Comparison of ENCODE assay signal across 29 mouse cellular contexts in genomic region chr5:65613152-65613924, GRCm38 (mm10).
A peak's percentile ranks its signal among the peaks of the same experiment; 100 is the strongest.
DNase-seq lines count a peak whose midpoint lies in the region; ATAC-seq and TF ChIP-seq lines count a peak whose summit lies in the region.
"Had no signal": no experiment of that assay in that cellular context is flagged by ENCODE, and none has a peak within 500 bp of the region (broad histone marks: within the 10 kb centered on the region; RNA-seq: fewer than 3 reads in every experiment).

No protein-coding gene starts in this region.

- no peak overlapping the region for H3K27ac ChIP-seq in liver, adult 2 months (replicated peaks; ENCODE audit: insufficient read depth, low read depth, low read length)
- H3K27ac ChIP-seq in liver, postnatal 0 days (ENCODE audit: low read depth) = no peak overlapping the region
- H3K27ac ChIP-seq in forebrain, embryonic 15.5 days (replicated peaks) = no peak overlapping the region
- H3K27ac ChIP-seq: embryonic facial prominence, embryonic 12.5 days; hindbrain, embryonic 12.5 days; hindbrain, postnatal 0 days; layer of hippocampus, adult 2 months; liver, embryonic 13.5 days; neural tube, embryonic 12.5 days had no signal

- H3K4me3 ChIP-seq in liver, adult 2 months (ENCODE audit: insufficient read depth, low read depth, low read length) = no peak overlapping the region
- no peak overlapping the region for H3K4me3 ChIP-seq in liver, postnatal 0 days (ENCODE audit: low read depth, low read length)
- no peak overlapping the region for H3K4me3 ChIP-seq in forebrain, embryonic 15.5 days
- H3K4me3 ChIP-seq: embryonic facial prominence, embryonic 12.5 days; hindbrain, embryonic 12.5 days; layer of hippocampus, adult 2 months; liver, embryonic 13.5 days; neural tube, embryonic 12.5 days had no signal

- H3K9me3 ChIP-seq in liver, postnatal 0 days (ENCODE audit: low read length) = no peaks in the 10 kb centered on the region
- no peaks in the 10 kb centered on the region for H3K9me3 ChIP-seq in forebrain, embryonic 15.5 days
- H3K9me3 ChIP-seq: embryonic facial prominence, embryonic 12.5 days; hindbrain, embryonic 12.5 days; liver, embryonic 13.5 days; neural tube, embryonic 12.5 days had no signal

- TF ChIP-seq EP300 in liver, postnatal 0 days (IDR thresholded peaks at IDR 0.05; ENCODE audit: low read depth) = no peak

- 64% methylated on average over 9 of the region's 9 CpGs for WGBS in liver, adult 2 months
- WGBS in liver, postnatal 0 days (ENCODE audit: insufficient replicate concordance) = 58% methylated on average over 9 of the region's 9 CpGs
- 88% methylated on average over 9 of the region's 9 CpGs for WGBS in forebrain, embryonic 15.5 days

- H3K4me2 ChIP-seq in liver, postnatal 0 days (ENCODE audit: low read depth, low read length) = no peak overlapping the region
- no peak overlapping the region for H3K4me2 ChIP-seq in forebrain, embryonic 15.5 days (replicated peaks)
- H3K4me2 ChIP-seq: embryonic facial prominence, embryonic 12.5 days; hindbrain, embryonic 12.5 days; liver, embryonic 13.5 days; midbrain, embryonic 11.5 days; neural tube, embryonic 12.5 days had no signal

- no peaks in the 10 kb centered on the region for H3K27me3 ChIP-seq in liver, adult 2 months (ENCODE audit: control insufficient read depth, insufficient read depth, low read length)
- H3K27me3 ChIP-seq in liver, postnatal 0 days (ENCODE audit: insufficient read depth, low read length) = no peaks in the 10 kb centered on the region
- H3K27me3 ChIP-seq in forebrain, embryonic 15.5 days = no peaks in the 10 kb centered on the region
- H3K27me3 ChIP-seq: embryonic facial prominence, embryonic 12.5 days; hindbrain, embryonic 12.5 days; liver, embryonic 13.5 days; neural tube, embryonic 12.5 days had no signal

- peak; percentile 55 for DNase-seq in liver, adult 2 months (ENCODE audit: extremely low read depth, low read depth, low spot score)
- DNase-seq in liver, postnatal 0 days = no peak
- peak; percentile 26 for DNase-seq in induced T-regulatory cell, adult 2 months (ENCODE audit: low read depth)
- DNase-seq in adrenal gland, postnatal 36 days = no peak
- no peak for DNase-seq in adrenal gland, postnatal 25 days
- DNase-seq: adrenal gland, adult 8-10 months; cerebellum, adult 11-12 months; cerebellum, adult 9-11 months; embryo, embryonic 11 days; gastrocnemius, postnatal 10 days; kidney, postnatal 25 days; left cerebral cortex, postnatal 4 days; liver, embryonic 13.5 days; lung, adult 2 months; lung, postnatal 14 days; right cerebral cortex, postnatal 4 days; thymus, adult 2 months; thymus, postnatal 4 days had no signal

- no peak for ATAC-seq in liver, postnatal 0 days
- ATAC-seq in CD4-positive, CD25-positive, alpha-beta regulatory T cell, adult 4 months = peak; percentile 56
- no peak for ATAC-seq in forebrain, embryonic 15.5 days (replicated peaks)
- ATAC-seq: forebrain, embryonic 16.5 days; hindbrain, postnatal 0 days; intestine, postnatal 0 days; midbrain, embryonic 16.5 days had no signal

- no peak overlapping the region for H3K9ac ChIP-seq in liver, adult 2 months (ENCODE audit: low read depth, low read length)
- H3K9ac ChIP-seq in liver, postnatal 0 days (replicated peaks) = no peak overlapping the region
- no peak overlapping the region for H3K9ac ChIP-seq in forebrain, embryonic 15.5 days (replicated peaks)
- H3K9ac ChIP-seq: embryonic facial prominence, embryonic 12.5 days; hindbrain, embryonic 12.5 days; liver, embryonic 13.5 days; neural tube, embryonic 12.5 days had no signal

- no peak for TF ChIP-seq POLR2A in liver, adult 2 months (IDR thresholded peaks at IDR 0.05; ENCODE audit: extremely low read depth, insufficient read depth, low read length)

- H3K79me2 ChIP-seq in liver, adult 2 months (ENCODE audit: control insufficient read depth, insufficient read depth, low read length) = peaks cover 10% of the 10 kb centered on the region; the same call in 1 of the 2 replicates

- TF ChIP-seq CTCF in liver, adult 2 months (IDR thresholded peaks at IDR 0.05; ENCODE audit: low read depth, low read length) = no peak
- no peak for TF ChIP-seq CTCF in liver, postnatal 0 days (IDR thresholded peaks at IDR 0.05; ENCODE audit: low read depth)

- peaks cover 12% of the 10 kb centered on the region for H3K4me1 ChIP-seq in liver, adult 2 months (ENCODE audit: control insufficient read depth, insufficient read depth, low read length)
- H3K4me1 ChIP-seq in liver, postnatal 0 days (ENCODE audit: insufficient read depth) = no peaks in the 10 kb centered on the region
- H3K4me1 ChIP-seq in forebrain, embryonic 15.5 days = no peaks in the 10 kb centered on the region
- H3K4me1 ChIP-seq: embryonic facial prominence, embryonic 12.5 days; hindbrain, embryonic 12.5 days; neural tube, embryonic 12.5 days had no signal

- peaks cover 25% of the 10 kb centered on the region for H3K36me3 ChIP-seq in liver, adult 2 months (ENCODE audit: control insufficient read depth, insufficient read depth, low read length)
- H3K36me3 ChIP-seq in liver, postnatal 0 days (replicated peaks; ENCODE audit: insufficient read depth, low read length) = peaks cover 57% of the 10 kb centered on the region
- peaks cover 52% of the 10 kb centered on the region for H3K36me3 ChIP-seq in forebrain, embryonic 15.5 days

Comparison
In these comparisons a context has a peak if more than half of its experiments do, and no peak if none do; other contexts are left out.
1. DNase-seq: peak in liver, adult 2 months (single experiment) and induced T-regulatory cell, adult 2 months (single experiment); none in liver, postnatal 0 days (single experiment), adrenal gland, postnatal 36 days (0 of 2) and adrenal gland, postnatal 25 days (single experiment).